ENCODE assay signal across 8 mouse cellular contexts in the genomic region with DNA sequence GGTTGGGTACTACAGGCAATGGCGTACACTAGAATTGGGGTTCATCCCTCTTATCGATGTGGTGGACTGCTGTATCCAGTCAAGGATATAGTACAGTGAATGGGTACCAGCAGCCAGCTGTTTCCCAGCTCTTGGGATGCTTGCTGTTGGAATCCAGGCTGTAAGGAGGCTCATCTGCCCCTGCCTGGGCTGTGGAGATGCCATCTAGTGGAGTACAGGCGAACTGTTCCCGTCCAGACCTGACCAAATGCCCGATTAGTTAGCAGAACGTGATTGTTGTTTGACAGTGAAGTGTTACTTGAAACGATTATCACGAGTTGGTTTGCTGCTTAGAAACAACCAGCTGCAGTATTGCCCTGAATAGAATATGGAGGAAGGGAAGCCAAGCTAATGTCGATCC.
A peak's percentile ranks its signal among the peaks of the same experiment; 100 is the strongest.
DNase-seq lines count a peak whose midpoint lies in the region; ATAC-seq lines count a peak whose summit lies in the region.

No protein-coding gene starts in this region.

- ATAC-seq in granulocyte monocyte progenitor cell, adult 5-6 weeks (replicated peaks; ENCODE audit: poor library complexity, severe bottlenecking), result peak; percentile 72
- ATAC-seq in monocyte, adult 5-6 weeks (replicated peaks; ENCODE audit: insufficient number of reproducible peaks, low FRiP score, low TSS enrichment, poor library complexity, severe bottlenecking), result no peak; the same call in 1 of the 2 replicates

- DNase-seq in 416B (ENCODE audit: low read depth) (peak; percentile 60), ES-CJ7 (ENCODE audit: low read depth, low spot score) (peak; percentile 70)
- peak; percentile 77 for DNase-seq in embryo, embryonic 10.5 days (ENCODE audit: low spot score)
- peak; percentile 62 for DNase-seq in layer of hippocampus, adult 11-12 months (ENCODE audit: low spot score)
- DNase-seq in lung, adult 18-20 months, result peak; percentile 48 to 58
- DNase-seq in right cerebral cortex, postnatal 10 days (ENCODE audit: low spot score in 2 of 2), result peak; percentile 56 to 66
